30 mouse cellular contexts compared by ENCODE assay signal in the genomic region with DNA sequence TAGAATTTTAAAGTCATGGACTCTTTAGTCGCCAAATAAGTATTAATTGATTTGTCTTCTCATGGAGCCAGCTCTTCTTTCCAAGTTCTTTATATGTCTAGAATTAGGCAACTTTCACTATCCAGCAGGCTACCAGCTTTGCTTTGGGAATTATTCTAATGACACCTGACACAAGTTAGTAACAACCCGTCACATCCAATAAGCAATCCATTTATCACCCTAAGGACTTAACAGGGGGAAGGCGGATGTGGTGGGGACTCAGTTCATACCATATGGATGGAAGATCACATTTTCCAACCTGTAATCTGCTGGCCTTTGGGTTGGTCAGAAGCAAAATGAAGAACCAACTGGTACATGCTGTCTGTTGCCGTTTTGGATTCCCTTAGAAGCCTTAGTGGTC. TPM values are rescaled to one million over a fixed set of nuclear protein-coding genes. Genes with fewer than 3 reads are reported as not detected.
"Had no signal": no experiment of that assay in that cellular context is flagged by ENCODE, and none has a peak within 500 bp of the region (broad histone marks: within the 10 kb centered on the region; RNA-seq: fewer than 3 reads in every experiment).

No protein-coding gene starts in this region.

- ATAC-seq: forebrain, postnatal 0 days; inflammation-experienced regulatory T-cells, adult 6 months; intestine, embryonic 15.5 days; intestine, postnatal 0 days had no signal

- DNase-seq: forebrain, postnatal 0 days; gastrocnemius, postnatal 14 days; gastrocnemius, postnatal 36 days; heart, adult 11 months; heart, postnatal 10 days; heart, postnatal 4 days; kidney, adult 18-20 months; kidney, adult 8-10 months; kidney, postnatal 10 days; kidney, postnatal 25 days; kidney, postnatal 4 days; left cerebral cortex, postnatal 4 days had no signal

- H3K4me3 ChIP-seq: heart, embryonic 10.5 days; heart, embryonic 12.5 days; hindbrain, embryonic 13.5 days; hindbrain, embryonic 15.5 days; intestine, embryonic 15.5 days; layer of hippocampus, adult 2 months; left cerebral cortex, adult 2 months; limb, embryonic 13.5 days; limb, embryonic 15.5 days had no signal

- H3K4me1 ChIP-seq: heart, embryonic 10.5 days; heart, embryonic 12.5 days; hindbrain, embryonic 13.5 days; hindbrain, embryonic 15.5 days; intestine, embryonic 15.5 days; limb, embryonic 13.5 days; limb, embryonic 15.5 days had no signal

- H3K4me2 ChIP-seq: heart, embryonic 12.5 days; hindbrain, embryonic 13.5 days; hindbrain, embryonic 15.5 days; intestine, embryonic 15.5 days; limb, embryonic 13.5 days; limb, embryonic 15.5 days had no signal

- H3K9ac ChIP-seq: forebrain, postnatal 0 days; heart, embryonic 12.5 days; hindbrain, embryonic 13.5 days; hindbrain, embryonic 15.5 days; intestine, embryonic 15.5 days; limb, embryonic 13.5 days; limb, embryonic 15.5 days had no signal

- H3K27ac ChIP-seq: heart, embryonic 10.5 days; hindbrain, embryonic 13.5 days; hindbrain, embryonic 15.5 days; intestine, embryonic 15.5 days; layer of hippocampus, adult 2 months; left cerebral cortex, adult 2 months; limb, embryonic 13.5 days; limb, embryonic 15.5 days had no signal

- H3K9me3 ChIP-seq: heart, embryonic 10.5 days; heart, embryonic 12.5 days; hindbrain, embryonic 13.5 days; hindbrain, embryonic 15.5 days; intestine, embryonic 15.5 days; limb, embryonic 13.5 days; limb, embryonic 15.5 days had no signal

- H3K36me3 ChIP-seq: heart, embryonic 10.5 days; heart, embryonic 12.5 days; hindbrain, embryonic 13.5 days; hindbrain, embryonic 15.5 days; intestine, embryonic 15.5 days; limb, embryonic 13.5 days; limb, embryonic 15.5 days had no signal

- H3K27me3 ChIP-seq: heart, embryonic 12.5 days; hindbrain, embryonic 13.5 days; hindbrain, embryonic 15.5 days; intestine, embryonic 15.5 days; limb, embryonic 15.5 days had no signal

RNA-seq across cellular contexts. Expression of gene Atp13a5, which starts 6.2 kb away (rescaled TPM):
- total RNA-seq: heart, adult 8-10 months; heart, postnatal 10 days; heart, postnatal 25 days; heart, postnatal 4 days; liver, adult 2 months had no signal
- polyA plus RNA-seq: heart, embryonic 10.5 days; heart, embryonic 14.5 days; intestine, embryonic 15.5 days; intestine, postnatal 0 days; kidney, embryonic 14.5 days; kidney, embryonic 16.5 days; limb, embryonic 11.5 days; liver, adult 2 months had no signal
